Mouse (Mus musculus): ENCODE results near the gene Rgs16.
"Not testable (repeated sequence)": the region's sequence is repeated elsewhere in the genome, so short reads cannot be mapped to it uniquely, and the experiment has no call there.

Gene Rgs16

GRCm38 (mm10) chr1:153752521-153752920 lies 12.4 kb downstream of the Rgs16 start:
- DNase-seq = no peak

- no peak for DNase-seq
These were observed 13.7 kb downstream of the Rgs16 start for GRCm38 (mm10) chr1:153753725-153754464.

DNA sequence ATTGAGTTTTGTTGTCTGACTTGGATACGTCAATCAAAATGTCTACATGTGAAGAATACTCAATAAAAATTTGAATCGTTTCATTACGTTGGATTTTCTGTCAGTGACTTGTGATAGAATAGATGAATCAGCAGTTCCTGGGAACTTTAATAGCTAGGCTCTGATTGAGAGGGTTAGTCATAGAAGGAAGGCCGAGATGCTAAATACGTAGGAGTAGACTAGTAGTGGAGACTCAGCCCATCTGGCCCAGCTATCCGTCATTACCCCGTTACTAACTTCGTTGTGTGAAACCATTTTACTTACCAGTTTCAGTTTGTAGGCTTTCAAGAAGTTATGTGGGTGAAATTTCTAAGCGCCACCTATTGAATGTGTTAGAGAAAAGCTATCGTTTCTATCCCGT lies 24.0 kb downstream of the Rgs16 start:
- DNase-seq = no peak

- DNase-seq = no peak
These were observed 26.1 kb downstream of the Rgs16 start for GRCm38 (mm10) chr1:153766298-153766697.

GRCm38 (mm10) chr1:153767281-153767680 lies 27.1 kb downstream of the Rgs16 start:
- DNase-seq = no peak

GRCm38 (mm10) chr1:153768465-153768864 lies 28.3 kb downstream of the Rgs16 start:
- DNase-seq = no peak

- not testable (repeated sequence) for DNase-seq
These were observed 29.4 kb downstream of the Rgs16 start for GRCm38 (mm10) chr1:153769571-153769970.

DNA sequence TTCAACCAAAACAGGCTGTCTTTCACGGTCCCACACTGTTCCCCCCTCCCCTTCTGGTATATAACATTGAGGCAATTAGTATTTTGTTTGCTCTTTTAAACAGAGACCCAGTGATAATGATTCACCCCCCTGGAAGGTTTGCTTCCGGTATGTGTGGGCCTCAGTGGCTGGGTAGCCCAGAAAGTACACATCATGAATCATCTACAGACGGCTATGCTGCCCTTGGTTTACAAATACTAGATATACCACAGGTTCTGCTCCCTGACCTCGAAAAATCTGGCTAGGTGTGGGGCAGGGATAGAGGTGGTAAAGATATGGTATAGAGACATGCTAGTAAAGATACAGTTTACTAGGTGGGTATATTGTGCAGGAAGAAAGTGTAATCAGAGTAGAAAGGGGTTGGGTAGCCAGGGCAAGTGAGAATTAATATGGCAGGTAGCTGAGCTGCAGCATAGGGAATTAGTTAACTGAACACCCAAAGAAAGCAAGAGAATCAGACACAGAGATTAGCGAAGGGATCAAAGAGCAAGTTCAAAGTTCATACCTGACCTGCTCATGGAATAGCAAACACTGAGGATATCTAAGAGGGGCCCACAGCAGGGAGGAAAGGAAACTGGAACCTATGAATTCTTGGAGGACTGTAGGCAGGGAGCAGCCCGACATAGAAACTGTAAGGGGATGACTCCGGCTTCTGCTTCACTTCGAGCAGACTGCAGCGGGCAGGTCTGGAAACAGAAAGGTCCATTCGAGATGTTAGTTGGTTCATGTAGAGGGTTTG lies 30.0 kb downstream of the Rgs16 start:
- DNase-seq = no peak

DNA sequence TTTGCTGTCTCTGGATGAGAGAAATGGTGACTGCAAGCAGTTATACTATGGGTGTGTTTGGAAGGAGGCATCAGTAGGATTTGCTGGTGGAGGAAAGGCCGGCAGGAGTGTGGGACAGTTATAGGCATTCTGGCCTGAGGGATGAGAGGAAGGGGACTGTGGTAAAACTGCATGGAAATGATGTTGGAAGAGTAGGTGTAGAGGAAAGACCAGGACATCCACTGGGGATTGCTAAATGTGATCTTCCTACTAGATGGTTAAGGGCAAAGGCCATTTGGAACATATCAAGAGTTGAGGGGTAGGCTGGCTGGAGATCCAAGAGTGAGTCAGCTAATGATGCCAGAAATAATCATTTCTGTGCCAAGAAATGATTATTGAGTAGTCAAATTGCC lies 30.6 kb downstream of the Rgs16 start:
- no peak for DNase-seq

- no peak for DNase-seq
These were observed 35.0 kb downstream of the Rgs16 start for GRCm38 (mm10) chr1:153775174-153775573.

- DNase-seq = no peak
These were observed 36.1 kb downstream of the Rgs16 start for GRCm38 (mm10) chr1:153776257-153776656.

DNA sequence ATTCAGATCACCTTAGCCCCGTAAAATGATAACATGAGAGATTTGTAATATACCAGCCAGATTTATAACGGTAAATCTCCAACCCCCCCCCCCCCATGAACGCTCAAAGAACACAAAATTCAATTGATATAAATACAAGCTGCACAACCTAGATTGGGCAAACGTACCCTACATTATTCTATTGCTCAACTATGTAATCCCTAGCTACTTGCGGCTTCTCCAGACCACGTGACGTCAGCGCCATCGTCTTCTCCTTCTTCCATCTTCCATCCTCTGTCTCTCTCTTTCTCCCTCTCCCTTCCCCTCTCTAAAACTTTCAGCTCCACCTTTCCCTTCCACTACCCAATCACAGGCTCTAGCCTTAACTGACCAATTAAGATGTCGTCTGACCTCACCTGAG lies 38.1 kb downstream of the Rgs16 start:
- DNase-seq = no peak

GRCm38 (mm10) chr1:153783339-153783738 lies 43.2 kb downstream of the Rgs16 start:
- no peak for DNase-seq

DNA sequence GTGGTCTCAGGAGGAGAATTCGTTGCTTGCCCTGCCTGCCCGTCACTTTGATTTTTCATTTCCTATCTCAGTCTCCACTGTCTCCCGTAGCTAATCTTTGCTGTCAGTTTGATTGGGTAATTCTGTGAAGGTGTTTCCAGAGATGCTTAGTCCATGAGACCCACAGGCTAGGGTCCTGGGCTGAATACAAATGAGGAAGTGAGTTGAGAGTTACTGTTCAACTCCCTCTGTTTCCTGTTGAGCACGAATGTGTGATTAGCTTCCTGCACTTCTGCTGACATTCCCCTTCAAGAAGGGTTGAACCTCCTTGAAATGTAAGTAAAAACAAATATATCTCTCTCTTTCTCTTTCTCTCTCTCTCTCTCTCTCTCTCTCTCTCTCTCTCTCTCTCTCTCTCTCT lies 45.5 kb downstream of the Rgs16 start:
- no peak for DNase-seq

- no peak for DNase-seq
These were observed 50.6 kb downstream of the Rgs16 start for GRCm38 (mm10) chr1:153790708-153791107.

DNA sequence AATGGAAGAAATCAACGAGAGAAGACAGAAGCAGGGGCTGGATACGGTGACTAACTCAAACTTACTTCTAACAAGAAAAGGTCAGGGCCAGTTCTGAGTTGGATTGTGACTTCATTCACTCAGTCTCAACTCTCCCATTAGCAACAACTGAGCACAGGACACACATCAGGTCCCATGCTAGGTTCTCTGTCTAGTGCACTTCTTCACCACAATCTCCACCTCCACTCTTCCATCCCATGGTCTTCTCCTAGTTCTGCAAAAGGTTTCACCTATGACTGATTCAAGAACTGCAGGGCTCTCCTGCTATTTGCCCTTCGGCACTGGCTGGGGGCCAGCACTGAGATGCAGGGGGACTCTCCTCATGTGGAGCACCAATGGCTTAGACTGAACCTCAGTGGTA lies 54.1 kb downstream of the Rgs16 start:
- DNase-seq = no peak

All from cerebellum, adult 11-12 months (tissue).